Mouse (Mus musculus) left cerebral cortex, postnatal 25 days (tissue): ENCODE data around the gene Hoxc12. TPM values are rescaled to one million over a fixed set of nuclear protein-coding genes. Genes with fewer than 3 reads are reported as not detected.

Experiments used
- DNase-seq, 2 experiments: peaks; one replicate each; pipeline ENCODE4 v3.0.0; 2022; ENCODE audit warnings: low spot score in 2 of 2, mixed read lengths in 1 of 2
- intact Hi-C: fragments of 180-260 bp; cut with DNase I; formaldehyde crosslinking; loops from one replicate; pipeline ENCODE4 v1.15.1; 2025
- total RNA-seq, 2 experiments: library from RNA; stranded (reverse); gene quantifications; 2 replicates each; pipeline ENCODE4 v1.2.3; 2021

Hoxc12 gene
- not detected for total RNA-seq

- intact Hi-C loops, result no loop called here
Measured at GRCm38 (mm10) chr15:102936279-102936972, at the start of gene Hoxc12. Gene Hoxc12, plus strand, starts transcription at chr15:102936757.

GRCm38 (mm10) chr15:102895115-102895514 is 41.4 kb upstream of the Hoxc12 start:
- DNase-seq, result no peak

More at GRCm38 (mm10) chr15:102936279-102936972, at the start of gene Hoxc12:
- DNase-seq, result no peak

GRCm38 (mm10) chr15:102904946-102905345 is 31.6 kb upstream of the Hoxc12 start:
- DNase-seq, result no peak
- intact Hi-C loops, result no loop called here

More at GRCm38 (mm10) chr15:102895115-102895514, 41.4 kb upstream of the Hoxc12 start:
- intact Hi-C loops, result no loop called here

GRCm38 (mm10) chr15:102909536-102909935 is 27.0 kb upstream of the Hoxc12 start:
- intact Hi-C loops, result no loop called here

GRCm38 (mm10) chr15:102910038-102910437 is 26.5 kb upstream of the Hoxc12 start:
- intact Hi-C loops, result no loop called here
- no peak for DNase-seq

More at GRCm38 (mm10) chr15:102909536-102909935, 27.0 kb upstream of the Hoxc12 start:
- DNase-seq, result no peak

DNA sequence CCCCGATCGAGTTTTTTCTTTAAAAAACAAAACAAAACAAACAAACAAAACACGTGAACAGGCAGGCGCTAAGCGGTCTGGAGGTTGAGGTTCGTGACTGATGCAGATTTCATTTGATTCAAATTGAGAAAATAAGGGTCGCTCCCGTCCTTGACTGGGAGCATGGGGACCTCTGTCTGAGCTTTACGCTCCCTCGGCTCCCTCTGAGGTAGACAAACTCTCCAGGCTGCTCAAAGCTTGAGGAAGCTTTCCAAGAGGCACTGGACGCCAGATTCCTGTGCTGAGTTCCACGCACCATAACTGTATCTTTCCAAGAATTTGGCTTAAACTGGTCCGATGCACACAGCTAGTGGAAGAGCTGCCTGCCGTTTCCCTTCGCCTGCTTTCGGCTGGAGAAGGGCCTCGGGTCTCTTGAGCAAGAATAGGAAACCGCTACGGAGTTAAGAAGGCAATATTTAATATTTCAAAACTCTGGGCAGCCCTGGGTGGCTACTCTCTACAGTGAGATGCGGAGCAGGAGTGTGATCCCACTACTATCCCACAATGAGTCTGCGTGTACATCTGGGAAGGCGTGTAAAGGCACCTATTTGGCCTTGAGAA is 26.0 kb upstream of the Hoxc12 start:
- no peak for DNase-seq
- intact Hi-C loops, result no loop called here

- intact Hi-C loops, result no loop called here
- DNase-seq, result no peak
Measured at GRCm38 (mm10) chr15:102913038-102913585, 23.4 kb upstream of the Hoxc12 start.

- intact Hi-C loops, result no loop called here
- no peak for DNase-seq
Measured at GRCm38 (mm10) chr15:102917972-102918572, 18.5 kb upstream of the Hoxc12 start.

- intact Hi-C loops, result no loop called here
- DNase-seq, result no peak
Measured at GRCm38 (mm10) chr15:102918611-102919265, 17.8 kb upstream of the Hoxc12 start.

DNA sequence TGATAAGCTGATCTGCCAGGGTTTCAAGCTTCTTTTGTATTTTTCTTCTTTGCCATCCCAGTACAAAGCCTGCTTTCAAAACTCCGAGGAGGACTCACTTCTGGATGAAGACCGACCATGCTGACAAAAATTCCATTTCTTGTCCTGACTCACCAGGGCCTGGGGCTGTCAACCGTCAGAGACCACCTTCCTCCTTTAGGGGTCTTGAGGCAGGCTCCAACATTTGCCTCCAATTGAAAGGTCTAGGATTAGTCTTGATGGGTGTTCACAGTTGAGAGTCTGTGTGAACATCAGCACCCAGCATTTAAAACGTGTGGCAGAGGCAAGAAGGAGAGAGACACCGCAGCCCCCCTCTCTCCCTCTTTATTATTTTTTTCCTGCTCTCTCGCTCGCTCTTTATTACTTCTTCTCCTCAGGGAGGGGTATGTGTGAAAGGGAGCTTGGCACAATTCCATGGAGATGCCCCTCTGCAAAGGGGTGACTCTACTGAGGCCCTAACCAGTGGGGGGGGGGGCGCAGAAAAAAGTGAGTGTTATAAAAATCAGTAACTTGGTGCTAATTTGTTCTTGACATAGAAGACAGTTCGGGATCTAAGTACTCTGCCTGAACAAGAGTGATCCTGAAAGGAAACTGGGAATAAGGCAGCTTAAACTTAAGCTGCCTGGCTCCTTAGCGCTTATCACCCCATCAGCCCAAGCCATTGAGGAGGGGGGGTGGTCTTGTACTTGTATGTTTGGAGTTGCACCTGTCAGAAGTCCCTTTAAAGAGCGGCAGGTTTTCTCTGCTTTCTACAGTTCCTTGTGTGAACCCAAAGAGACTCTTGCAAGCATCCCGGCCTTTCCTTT is 17.0 kb upstream of the Hoxc12 start:
- intact Hi-C loops, result loop anchor here (10.0 kb wide), 1 partner anchor 115 kb away; no protein-coding TSS in a partner anchor

GRCm38 (mm10) chr15:102920619-102921018 is 15.9 kb upstream of the Hoxc12 start:
- intact Hi-C loops, result loop anchor here (10.0 kb wide), 1 partner anchor 114 kb away; no protein-coding TSS in a partner anchor
- DNase-seq, result no peak

More for the DNA sequence above, 17.0 kb upstream of the Hoxc12 start:
- DNase-seq, result no peak

DNA sequence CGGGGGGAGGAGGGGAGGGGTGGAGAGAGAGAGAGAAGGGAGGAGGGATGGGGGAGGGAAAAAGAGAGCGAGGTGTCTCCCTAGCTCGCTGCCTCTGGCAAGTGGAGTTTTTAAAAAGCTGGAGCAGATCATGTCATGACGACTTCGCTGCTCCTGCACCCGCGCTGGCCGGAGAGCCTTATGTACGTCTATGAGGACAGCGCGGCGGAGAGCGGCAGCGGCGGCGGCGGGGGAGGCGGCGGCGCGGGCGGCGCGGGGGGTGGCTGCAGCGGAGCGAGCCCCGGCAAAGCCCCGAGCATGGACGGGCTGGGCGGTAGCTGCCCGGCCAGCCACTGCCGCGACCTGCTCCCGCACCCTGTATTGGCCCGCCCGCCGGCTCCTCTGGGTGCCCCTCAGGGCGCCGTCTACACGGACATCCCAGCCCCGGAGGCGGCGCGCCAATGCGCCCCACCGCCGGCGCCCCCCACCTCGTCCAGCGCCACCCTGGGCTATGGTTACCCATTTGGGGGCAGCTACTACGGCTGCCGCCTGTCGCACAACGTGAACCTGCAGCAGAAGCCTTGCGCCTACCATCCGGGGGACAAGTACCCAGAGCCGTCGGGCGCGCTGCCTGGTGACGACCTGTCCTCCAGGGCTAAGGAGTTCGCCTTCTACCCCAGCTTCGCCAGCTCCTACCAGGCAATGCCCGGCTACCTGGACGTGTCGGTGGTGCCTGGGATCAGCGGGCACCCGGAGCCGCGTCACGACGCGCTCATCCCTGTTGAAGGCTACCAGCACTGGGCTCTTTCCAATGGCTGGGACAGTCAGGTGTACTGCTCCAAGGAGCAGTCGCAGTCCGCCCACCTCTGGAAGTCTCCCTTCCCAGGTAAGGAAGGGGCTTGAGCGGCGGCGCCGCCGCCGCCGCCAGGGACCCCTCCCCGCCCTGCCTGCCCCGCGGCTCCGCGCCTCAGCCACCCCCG is 15.2 kb upstream of the Hoxc12 start, which contains the start of gene Hoxc13:
Gene Hoxc13 (plus strand): TSS at position 51 of the 959 bp plus-strand sequence.
- intact Hi-C loops, result loop anchor here (10.0 kb wide), 1 partner anchor 113 kb away; no protein-coding TSS in a partner anchor
- DNase-seq, result no peak

GRCm38 (mm10) chr15:102922012-102922362 is 14.6 kb upstream of the Hoxc12 start:
- DNase-seq, result no peak
- intact Hi-C loops, result loop anchor here (10.0 kb wide), 1 partner anchor 113 kb away; no protein-coding TSS in a partner anchor

DNA sequence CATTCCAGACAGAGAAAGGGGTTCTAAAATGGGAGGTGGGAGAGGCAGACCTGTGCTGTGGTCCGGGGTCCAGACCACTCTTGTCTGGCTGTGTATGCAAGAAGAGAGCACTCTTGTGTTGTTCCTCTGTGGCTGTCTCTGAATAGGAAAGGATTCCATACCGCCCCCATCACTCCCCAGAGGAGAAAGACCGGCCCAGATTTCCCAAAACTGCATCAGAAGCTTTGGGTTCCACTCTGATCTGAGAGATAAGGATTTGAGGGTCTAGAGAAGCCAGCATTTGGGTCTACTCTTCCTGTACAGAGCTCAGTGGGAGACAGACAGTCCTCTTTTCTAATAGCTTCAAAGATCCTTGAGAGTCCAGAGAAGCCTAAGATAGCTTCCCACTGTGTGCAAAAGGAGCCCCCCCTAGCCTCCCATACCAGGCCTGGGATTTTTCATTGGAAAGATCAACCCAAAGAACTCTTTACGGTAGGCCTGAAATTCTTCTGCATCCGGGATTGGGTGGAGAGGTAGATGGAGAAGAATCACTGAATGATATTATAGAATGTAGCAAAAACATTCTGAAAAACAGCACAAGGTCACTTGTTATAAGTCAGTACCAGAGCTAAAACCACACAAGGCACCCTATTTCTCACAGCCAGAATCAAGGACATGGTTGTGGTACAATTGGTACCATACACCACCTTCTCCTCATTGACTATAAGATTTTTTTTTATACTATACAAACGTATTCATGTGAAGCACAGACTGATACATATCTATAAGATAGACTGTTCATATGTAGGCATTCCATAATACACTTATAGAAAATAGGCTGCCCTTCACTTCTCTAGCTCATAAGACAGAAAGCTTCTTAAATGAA is 13.7 kb upstream of the Hoxc12 start:
- intact Hi-C loops, result loop anchor here (10.0 kb wide), 1 partner anchor 112 kb away; no protein-coding TSS in a partner anchor
- DNase-seq, result no peak

GRCm38 (mm10) chr15:102927032-102927645 is 9.4 kb upstream of the Hoxc12 start:
- intact Hi-C loops, result loop anchor here (10.0 kb wide), 1 partner anchor 108 kb away; no protein-coding TSS in a partner anchor
- no peak for DNase-seq

GRCm38 (mm10) chr15:102931706-102932358 is 4.7 kb upstream of the Hoxc12 start:
- intact Hi-C loops, result no loop called here

More at GRCm38 (mm10) chr15:102931706-102932358, 4.7 kb upstream of the Hoxc12 start:
- no peak for DNase-seq
